Mouse (Mus musculus) hematopoietic stem cell, adult 5-6 weeks (primary cell): ENCODE measurements at regions not wholly inside any gene's neighbourhood (a gene's known extent, or its start where the extent isn't known, plus 50 kb on each side); places are given as distances from the start of the nearest gene placed in this dataset.
A peak's percentile ranks its signal among the peaks of the same experiment; 100 is the strongest.

Source experiments
- ATAC-seq, 2 experiments: fragments of 125-278 bp in 1 of 2; replicated peaks in 1 of 2; 2 replicates each; pipeline ENCODE4 v1.8.0; 2016 to 2017; ENCODE audit warnings: inconsistent platforms in 2 of 2, mild to moderate bottlenecking in 2 of 2, moderate number of reproducible peaks in 2 of 2, low read depth in 1 of 2, moderate TSS enrichment in 1 of 2; ENCODE audit not compliant: low FRiP score in 2 of 2, poor library complexity in 2 of 2, severe bottlenecking in 2 of 2, insufficient read depth in 1 of 2, low TSS enrichment in 1 of 2

DNA sequence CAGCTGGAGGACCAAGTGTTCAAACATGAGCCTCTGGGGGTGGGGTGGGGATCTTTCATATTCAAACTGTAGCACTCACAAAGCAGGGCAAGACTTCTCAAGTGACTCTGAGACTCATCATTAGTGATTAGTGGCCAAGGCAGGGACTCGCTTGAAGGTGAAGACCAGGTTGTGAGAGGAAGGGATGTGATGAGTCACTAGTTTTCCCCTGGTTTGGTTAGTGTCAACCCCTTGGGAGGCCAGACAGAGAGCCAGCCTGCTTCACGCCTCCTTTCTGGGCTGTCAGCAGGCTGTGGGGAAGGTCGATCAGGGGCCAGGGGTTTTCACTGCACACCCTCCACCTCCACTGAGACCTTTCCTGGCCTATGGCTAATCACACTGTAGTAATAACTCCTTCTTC is 65.2 kb downstream of the Slc30a10 start:
- ATAC-seq, result no peak

DNA sequence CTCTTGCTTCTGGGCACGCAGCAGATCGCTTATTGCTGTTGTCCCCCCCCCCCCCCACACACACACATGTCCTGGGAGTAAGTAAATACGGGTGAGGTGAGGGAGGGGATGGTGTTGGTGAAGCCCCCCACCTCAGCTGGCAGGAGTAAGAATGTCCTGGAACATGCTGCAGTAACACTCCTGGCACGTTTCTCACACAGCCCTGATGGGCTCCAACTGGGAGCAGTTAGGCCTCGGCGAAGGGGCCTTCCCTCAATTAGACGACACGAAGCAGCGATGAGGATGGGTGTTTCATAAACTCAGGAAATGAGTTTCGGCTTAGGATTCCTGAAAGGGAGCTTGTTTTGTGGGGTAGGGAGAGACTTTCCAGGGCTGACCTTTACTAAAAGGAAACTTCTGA is 69.4 kb downstream of the Slc30a10 start:
- no peak for ATAC-seq

DNA sequence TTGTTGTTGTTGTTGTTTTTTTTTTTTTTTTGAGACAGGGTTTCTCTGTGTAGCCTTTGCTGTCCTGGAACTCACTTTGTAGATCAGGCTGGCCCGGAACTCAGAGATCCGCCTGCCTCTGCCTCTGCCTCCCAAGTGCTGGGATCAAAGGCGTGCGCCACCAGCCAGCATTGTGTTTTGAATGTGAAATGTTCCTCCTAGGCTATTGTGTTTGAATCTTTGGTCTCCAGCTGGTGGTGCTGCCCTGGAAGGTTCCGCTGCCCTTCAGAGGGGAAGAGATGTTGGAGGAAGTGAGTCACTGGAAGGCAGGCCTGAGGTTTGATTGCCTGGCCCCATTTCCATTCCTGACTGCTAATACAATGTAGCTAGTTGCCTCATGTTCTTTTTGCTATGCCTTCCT is 78.8 kb downstream of the Slc30a10 start:
- no peak for ATAC-seq

DNA sequence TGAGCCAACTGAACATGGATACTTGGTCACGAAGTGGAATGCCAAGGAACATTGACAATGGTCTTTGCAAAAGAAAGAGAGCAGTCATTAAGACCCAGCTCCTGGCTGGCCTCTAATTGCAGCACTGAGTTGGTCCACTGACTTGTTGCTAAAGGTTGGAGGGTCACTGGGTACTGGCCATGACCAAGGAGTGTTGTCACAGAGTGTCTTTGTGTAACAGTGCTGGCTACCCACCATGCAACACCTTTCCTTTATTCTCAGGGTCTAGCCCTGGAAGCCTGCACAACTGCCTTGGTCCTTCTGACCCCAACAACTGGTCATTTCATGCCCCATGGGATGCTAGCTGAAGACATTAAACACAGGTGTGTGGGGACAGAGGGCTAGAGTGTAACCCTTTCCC is 79.5 kb downstream of the Slc30a10 start:
- no peak for ATAC-seq

DNA sequence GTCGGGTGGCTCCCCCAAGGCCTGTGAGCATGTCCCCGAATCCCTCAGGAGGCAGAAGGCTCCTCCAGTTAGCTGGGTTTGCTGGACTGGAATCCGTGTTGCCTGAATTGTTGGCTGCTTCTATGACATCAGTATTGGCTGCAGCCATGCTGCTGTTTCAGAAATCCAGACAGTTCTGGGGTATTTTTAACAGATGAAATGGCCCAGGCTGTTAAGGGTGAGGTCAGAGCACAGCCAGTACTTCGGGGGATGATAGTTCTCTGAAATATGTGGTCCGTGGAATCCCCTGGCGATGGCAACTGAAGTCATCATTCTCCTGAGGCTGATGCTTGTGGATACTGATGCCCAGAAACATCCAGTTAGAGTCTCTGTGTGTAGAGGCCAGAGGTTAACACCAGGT is 80.7 kb downstream of the Slc30a10 start:
- no peak for ATAC-seq

DNA sequence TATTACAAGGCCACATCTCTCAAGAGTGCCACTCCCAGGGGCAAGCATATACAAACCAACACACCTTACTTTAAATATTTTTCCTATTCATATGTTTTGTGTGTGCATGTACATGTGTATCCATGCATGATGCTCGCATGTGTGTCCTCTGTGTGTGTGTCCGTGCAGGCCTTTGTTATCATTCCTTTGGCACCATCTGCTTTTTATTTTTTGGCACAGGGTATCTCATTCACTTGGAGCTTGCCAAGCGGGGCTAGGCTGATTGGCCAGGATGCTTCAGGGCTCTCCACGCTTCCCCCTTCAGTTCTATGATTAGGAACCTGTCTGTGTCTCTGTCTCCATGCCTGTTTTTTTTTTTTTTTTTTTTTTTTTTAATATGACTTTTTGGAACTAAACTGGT is 82.6 kb downstream of the Slc30a10 start:
- ATAC-seq, result no peak

DNA sequence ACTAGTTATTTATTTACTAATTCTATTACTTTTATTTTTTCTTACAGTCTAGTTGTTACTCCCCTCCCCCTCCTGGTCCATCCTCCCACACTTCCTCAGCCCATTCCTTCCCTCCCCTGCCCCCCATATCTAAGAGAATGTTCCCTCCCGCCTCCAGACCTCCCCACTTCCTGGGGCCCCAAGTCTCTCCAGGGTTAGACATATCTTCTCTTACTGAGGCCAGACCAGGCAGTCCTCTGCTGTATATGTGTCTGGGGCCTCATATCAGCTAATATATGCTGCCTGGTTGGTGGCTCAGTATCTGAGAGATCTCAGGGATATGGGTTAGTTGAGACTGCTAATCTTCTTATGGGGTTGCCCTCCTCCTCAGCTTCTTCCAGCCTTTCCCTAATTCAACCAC is 84.8 kb downstream of the Slc30a10 start:
- ATAC-seq, result no peak

DNA sequence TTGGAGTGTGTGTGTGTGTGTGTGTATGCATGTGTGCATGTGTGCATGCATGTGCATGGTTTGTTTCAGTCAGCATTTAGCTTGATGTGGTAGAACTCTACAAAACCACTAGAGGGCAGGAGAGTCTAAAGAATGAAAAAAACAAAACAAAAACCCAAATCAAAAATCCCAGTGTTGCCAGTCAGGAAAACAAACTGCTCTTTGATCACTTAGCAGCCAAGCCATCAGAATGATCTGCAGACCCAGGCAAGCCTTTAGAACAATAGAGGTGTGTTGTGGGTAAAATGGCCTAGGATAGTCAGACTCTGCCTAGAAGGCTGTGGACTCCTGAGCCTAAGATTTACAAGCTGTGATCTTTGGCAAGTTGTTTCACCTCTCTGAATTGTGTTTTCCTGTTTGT is 91.7 kb downstream of the Slc30a10 start:
- no peak; a peak in 2 of 4 replicates for ATAC-seq

DNA sequence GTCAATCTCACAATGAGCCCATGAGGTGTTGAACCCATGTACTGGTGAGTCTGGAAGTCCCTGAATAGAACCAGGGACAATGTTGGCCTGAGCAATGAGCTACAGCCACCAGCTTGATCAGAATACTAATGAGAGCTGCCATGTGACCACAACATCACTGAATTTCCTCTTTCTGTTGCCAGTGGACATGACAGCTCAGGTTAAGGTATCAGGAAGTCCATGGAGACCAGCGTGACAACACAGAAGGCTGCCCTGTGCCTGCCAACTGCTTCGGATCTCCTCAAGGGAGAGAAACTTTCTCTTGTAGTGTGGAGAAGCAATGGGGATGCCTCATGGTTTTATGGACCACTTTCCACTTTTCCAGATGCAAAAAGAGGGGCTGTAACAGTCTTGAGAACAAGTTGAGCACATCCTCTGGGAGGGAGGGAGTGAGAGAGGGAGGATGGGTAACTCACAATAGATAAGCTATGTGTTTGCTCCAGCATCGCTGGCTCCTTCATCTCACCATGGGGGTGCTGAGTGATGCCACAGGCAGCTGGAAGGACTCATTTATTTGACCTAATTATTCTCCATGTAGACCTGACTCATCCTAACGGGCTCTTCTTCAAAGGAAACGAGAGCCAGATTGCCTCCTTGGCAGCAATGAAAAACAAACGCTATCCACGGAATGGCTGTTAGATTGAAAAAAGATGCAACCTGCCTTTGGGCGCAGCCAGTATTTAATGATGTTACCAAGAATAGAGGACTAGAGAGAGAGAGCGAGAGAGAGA is 118.3 kb downstream of the Slc30a10 start:
- ATAC-seq, result peak; percentile 65 to 69; a peak in 3 of 4 replicates

DNA sequence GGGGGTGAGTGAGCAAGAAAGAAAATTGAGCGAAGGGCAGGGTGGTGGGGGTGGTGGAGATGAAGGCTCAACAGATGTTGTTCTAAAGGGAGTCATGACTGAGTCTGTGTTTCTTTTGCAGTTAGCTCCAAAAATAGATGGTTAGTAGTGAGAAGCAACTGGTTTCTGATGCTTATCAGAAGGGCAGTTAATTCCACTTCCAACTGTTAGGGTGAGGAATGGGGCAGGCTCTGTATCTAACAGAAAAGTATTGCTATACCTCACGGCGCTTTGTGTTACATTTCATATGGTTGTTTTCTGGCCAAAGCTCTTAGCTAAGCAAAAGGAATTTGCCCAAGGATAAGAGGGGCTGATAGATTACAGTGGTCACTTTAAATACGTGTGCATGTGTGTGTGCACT is 120.3 kb downstream of the Slc30a10 start:
- ATAC-seq, result no peak

DNA sequence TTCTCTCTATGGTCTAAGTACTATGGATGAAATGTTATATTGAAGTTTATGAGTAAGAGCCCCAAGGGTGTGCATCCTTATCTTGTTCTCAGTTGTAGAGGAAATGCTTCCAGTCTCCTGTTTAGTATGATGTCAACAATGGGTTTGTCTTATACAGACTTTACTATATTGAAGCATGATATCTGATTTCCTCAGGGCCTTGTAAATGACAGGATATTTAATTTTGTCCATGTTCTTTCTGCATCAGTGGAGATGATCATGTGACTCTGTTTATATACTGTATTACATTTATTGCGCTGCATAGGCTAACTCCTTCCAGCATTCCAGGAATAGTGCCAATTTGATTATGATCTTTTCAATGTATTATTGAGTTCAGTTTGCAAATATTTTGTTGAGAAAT is 125.2 kb downstream of the Slc30a10 start:
- no peak for ATAC-seq

DNA sequence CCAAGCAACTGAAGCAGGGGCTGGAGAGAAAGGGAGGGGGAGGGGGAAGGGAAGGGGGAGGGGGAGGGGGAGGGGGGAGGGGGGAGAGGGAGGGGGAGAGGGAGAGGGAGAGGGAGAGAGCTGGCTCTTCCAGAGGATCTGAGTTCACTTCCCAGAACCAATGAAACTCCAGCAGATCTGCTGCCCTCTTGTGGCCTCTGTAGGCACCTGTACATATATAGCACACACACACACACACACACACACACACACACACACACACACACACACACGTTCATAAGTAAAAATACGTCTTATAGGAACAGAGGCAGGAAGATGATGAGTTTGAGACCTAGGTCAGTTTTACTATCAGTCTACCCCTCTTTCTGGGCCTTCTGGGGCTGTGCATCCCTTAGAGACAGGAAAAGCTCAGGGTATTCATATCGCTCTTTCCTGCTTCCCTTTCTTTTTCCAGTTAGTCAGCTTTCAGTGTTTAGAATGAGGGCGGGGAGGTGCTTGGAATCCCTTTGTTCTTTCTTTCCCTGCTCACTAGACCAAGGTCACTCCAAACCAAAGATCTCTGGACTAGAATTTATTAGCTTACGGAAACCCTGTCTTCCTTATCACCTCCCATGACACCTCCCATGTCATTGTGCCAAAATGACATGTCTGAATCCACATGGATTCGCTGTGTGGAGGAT is 130.7 kb downstream of the Slc30a10 start:
- no peak for ATAC-seq

DNA sequence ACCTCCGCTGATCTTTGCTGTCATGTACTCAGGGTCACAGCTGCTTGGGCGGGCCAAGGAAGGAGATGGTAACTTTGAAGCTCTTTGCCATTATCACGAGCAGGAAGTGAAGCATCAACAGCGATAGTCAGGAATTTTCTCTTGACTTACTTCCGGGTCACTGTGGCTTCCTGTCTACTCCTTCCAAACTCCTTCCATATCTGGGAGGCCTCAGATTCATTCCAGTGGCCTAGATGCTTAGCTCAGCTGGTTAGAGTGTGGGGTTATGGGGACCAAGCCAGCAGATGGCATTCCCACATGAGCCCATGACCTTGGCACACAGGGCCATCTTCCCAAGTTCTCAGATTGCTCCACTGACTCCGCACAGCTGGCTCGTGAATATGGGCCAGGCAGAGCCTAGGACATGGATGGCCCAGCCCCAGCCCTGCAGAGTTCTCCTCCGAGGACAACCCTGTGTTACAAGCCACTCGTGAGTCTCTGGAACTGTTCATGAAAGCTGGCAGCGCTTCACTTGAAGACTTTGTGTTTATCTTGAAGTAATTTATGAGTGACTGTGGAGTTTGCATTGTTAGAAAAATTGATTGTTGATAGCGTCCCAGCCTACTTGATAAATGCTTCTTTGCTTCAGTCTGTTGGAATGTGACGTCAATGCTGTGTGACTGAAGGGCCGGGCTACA is 133.2 kb downstream of the Slc30a10 start:
- ATAC-seq, result no peak

DNA sequence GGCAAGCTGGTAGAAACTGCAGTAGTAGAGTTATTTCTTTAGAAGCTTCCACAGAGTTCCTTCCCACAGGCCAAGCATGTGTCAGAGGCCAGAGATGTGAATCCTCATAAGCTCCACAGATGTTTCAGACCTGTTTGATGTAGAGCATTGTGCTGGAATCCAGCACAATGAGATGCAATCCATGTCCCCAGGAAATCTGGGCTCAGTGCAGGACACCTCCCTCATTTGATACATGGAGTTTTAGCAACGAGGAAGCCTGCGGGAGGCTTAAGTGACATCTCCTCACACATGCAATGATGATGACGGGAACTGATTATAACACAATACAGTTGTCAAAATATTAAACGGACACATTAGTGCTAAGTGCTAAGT is 133.7 kb downstream of the Slc30a10 start:
- ATAC-seq, result no peak

DNA sequence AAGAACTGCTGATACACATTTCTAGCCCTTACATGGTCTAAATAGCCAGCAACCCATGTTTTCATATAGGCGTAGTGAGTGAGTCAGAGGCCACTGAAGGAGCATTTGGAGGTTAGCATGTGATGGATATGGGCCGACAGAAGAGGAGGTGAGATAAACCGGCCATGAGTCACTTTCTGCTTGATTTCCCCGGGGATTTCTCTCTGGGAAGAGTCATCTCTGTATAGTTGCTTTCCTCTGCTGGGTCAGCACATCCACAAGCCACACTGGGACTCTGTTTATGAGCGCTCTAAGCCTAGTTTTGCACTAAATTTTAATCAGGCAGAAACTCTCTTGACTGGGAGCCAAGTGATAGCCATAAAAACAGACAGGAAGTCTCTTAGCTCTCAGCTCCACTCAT is 142.2 kb downstream of the Slc30a10 start:
- no peak for ATAC-seq

DNA sequence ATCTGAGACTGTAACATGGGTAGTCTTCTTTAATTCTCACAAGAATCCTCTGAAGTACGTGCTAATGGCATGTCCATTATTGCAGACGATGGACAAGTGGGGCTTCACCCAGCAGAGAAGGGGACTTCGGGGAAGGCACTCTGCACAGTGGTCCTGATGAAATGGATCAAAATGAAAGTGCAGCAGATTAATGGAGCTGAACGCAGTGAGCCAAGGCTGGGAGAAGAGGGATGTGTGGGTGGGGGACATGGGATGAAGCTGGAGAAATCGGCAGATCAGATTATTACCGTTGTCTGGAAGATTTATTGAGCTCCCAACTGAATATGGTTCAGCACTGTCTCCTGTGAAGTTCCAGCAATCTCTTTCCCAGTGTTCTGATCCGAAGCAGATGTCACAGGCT is 143.9 kb downstream of the Slc30a10 start:
- no peak for ATAC-seq

DNA sequence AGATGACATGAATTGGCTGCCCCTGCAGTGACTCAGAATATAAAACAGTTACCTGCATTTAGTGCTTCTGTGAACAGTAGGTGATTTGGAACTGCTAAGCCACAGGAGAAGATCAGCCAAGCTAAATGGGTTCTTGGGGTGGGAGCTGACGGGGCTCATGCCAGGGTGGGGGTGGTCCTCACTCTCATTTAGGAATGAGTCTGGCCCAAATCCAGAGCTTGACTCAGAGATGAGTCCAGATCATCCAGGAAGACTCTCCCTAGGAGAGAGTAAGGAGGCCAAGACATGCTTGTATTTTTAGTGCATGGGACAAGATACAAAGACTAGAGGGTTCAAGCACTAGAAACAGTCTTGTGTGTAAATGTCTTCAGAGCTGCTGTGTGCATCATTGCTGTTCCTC is 146.5 kb downstream of the Slc30a10 start:
- ATAC-seq, result no peak

DNA sequence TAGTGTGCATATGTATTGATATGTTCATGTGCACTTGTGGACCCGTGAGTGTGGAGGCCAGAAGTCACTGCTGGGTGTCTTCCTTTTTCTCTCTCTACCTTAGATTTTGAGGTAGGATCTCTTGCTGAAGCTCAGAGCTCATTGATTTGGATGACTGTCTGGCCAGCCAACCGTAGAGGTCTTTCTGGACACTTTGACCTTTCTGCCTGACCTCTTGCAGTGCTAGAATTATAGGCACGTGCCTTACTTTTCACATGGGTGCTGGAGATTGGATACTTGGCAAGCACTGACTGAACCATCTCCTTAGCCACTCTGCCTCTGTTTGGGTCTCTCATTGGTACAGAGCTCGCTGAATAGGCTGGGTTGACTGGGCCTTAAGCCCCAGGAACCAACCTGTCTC is 151.3 kb downstream of the Slc30a10 start:
- ATAC-seq, result no peak

DNA sequence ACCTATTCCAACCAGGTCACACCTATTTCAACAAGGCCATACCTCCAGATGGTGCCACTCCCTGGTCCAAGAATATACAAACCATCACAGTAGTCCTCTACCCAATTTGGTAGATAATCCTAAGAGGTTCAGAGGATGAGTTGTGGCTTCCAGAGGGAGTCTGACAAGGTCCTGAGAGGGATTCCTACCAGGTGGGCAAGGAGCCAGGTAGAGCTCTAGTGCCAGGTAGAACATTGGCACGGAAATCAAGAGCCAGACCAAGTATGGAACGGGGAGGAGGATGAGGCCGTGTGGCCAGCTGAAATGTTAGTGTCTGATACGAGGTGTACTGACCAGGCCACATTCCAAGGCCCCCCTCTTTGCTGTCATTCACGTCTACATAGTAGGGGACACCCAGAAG is 153.0 kb downstream of the Slc30a10 start:
- no peak for ATAC-seq
